Mouse (Mus musculus) heart, adult 2 months (tissue): Measurements from ENCODE around the gene Tmcc1.

Experiments
- CTCF ChIP-seq: fragments of 200-600 bp; IDR thresholded peaks from 2 replicates; pipeline ENCODE4 v1.8.1; 2022; ENCODE audit warnings: antibody characterized with exemption, mild to moderate bottlenecking, moderate library complexity
- EP300 ChIP-seq: fragments of 200-500 bp; IDR thresholded peaks from 2 replicates; pipeline ENCODE4 v1.6.1; 2011; ENCODE audit warnings: low read depth, low read length, control low read depth; ENCODE audit not compliant: insufficient read depth
- POLR2A ChIP-seq: fragments of 200-500 bp; IDR thresholded peaks from 2 replicates; pipeline ENCODE4 v1.6.1; 2011; ENCODE audit warnings: mild to moderate bottlenecking, low read depth, low read length, control low read depth; ENCODE audit not compliant: insufficient read depth

GRCm38 (mm10) chr6:116021961-116022485 lies 171.3 kb downstream of the Tmcc1 start:
- no peak for TF ChIP-seq CTCF
- no peak for TF ChIP-seq EP300
- no peak for TF ChIP-seq POLR2A
